ENCODE assay signal across 8 mouse cellular contexts in the genomic region with DNA sequence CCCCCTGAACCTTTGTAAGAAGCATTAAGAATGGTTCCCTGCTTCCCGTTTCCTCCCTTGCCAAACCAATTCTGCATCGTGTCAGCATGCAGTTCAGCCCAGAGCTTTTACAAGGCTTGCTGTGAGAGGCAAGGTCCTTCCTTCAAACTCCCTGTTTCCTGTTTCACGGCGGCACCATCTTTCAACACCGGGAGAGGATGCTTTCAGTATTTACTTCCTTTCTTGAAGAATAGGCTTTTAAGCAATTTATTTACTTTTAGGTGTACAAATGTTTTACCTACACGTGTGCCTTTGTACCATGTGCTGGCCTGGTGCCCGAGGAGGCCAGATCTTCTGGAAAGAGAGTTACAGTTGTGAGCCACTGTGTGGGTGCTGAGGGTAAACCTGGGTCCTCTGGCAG. TPM values are rescaled to one million over a fixed set of nuclear protein-coding genes. Genes with fewer than 3 reads are reported as not detected.
A peak's percentile ranks its signal among the peaks of the same experiment; 100 is the strongest.
DNase-seq lines count a peak whose midpoint lies in the region; ATAC-seq and TF ChIP-seq lines count a peak whose summit lies in the region.

No protein-coding gene starts in this region.

- ATAC-seq in hindbrain, embryonic 13.5 days (ENCODE audit: low FRiP score) = no peak
- ATAC-seq in hindbrain, embryonic 14.5 days (ENCODE audit: low FRiP score) = no peak
- ATAC-seq in limb, embryonic 15.5 days (ENCODE audit: insufficient number of reproducible peaks, low FRiP score, low TSS enrichment, low read depth) = no peak
- no peak for ATAC-seq in stomach, embryonic 14.5 days (ENCODE audit: insufficient number of reproducible peaks, insufficient read depth, low FRiP score, low read depth)

- peak overlapping the region; percentile 10; the same call in 1 of the 2 replicates for H3K27ac ChIP-seq in hindbrain, embryonic 13.5 days
- no peak overlapping the region for H3K27ac ChIP-seq in hindbrain, embryonic 14.5 days
- H3K27ac ChIP-seq in bone marrow, adult 2 months (ENCODE audit: control insufficient read depth, insufficient read depth, low read depth, low read length, poor library complexity) = peak overlapping the region; percentile 50
- H3K27ac ChIP-seq in limb, embryonic 15.5 days = peak overlapping the region; percentile 54
- peak overlapping the region; percentile 76 for H3K27ac ChIP-seq in stomach, embryonic 14.5 days (ENCODE audit: low read length)

- H3K36me3 ChIP-seq in hindbrain, embryonic 13.5 days = no peaks in the 10 kb centered on the region
- no peaks in the 10 kb centered on the region for H3K36me3 ChIP-seq in hindbrain, embryonic 14.5 days (replicated peaks; ENCODE audit: control insufficient read depth, insufficient read depth)
- H3K36me3 ChIP-seq in limb, embryonic 15.5 days = no peaks in the 10 kb centered on the region
- H3K36me3 ChIP-seq in stomach, embryonic 14.5 days (ENCODE audit: control insufficient read depth, insufficient read depth, low read length) = no peaks in the 10 kb centered on the region

- no peak overlapping the region for H3K4me3 ChIP-seq in hindbrain, embryonic 13.5 days
- no peak overlapping the region for H3K4me3 ChIP-seq in hindbrain, embryonic 14.5 days (replicated peaks; ENCODE audit: low read length)
- peak overlapping the region; percentile 44 for H3K4me3 ChIP-seq in bone marrow, adult 2 months (replicated peaks; ENCODE audit: control insufficient read depth, low read depth, low read length)
- no peak overlapping the region for H3K4me3 ChIP-seq in limb, embryonic 15.5 days
- H3K4me3 ChIP-seq in stomach, embryonic 14.5 days (ENCODE audit: low read depth, low read length) = no peak overlapping the region

- H3K4me1 ChIP-seq in hindbrain, embryonic 13.5 days (replicated peaks) = peaks cover 23% of the 10 kb centered on the region
- no peaks in the 10 kb centered on the region; the same call in 1 of the 2 replicates for H3K4me1 ChIP-seq in hindbrain, embryonic 14.5 days (replicated peaks; ENCODE audit: control insufficient read depth, insufficient read depth, low read length)
- peaks cover 10% of the 10 kb centered on the region for H3K4me1 ChIP-seq in bone marrow, adult 2 months (ENCODE audit: control insufficient read depth, insufficient read depth, low read length)
- H3K4me1 ChIP-seq in limb, embryonic 15.5 days = peaks cover 37% of the 10 kb centered on the region
- H3K4me1 ChIP-seq in stomach, embryonic 14.5 days (ENCODE audit: control insufficient read depth, insufficient read depth, low read length) = peaks cover 31% of the 10 kb centered on the region; the same call in 1 of the 2 replicates

- no peak overlapping the region for H3K4me2 ChIP-seq in hindbrain, embryonic 13.5 days
- H3K4me2 ChIP-seq in hindbrain, embryonic 14.5 days (replicated peaks) = no peak overlapping the region
- H3K4me2 ChIP-seq in limb, embryonic 15.5 days = no peak overlapping the region
- H3K4me2 ChIP-seq in stomach, embryonic 14.5 days (replicated peaks; ENCODE audit: low read depth, low read length) = no peak overlapping the region

- no peak for TF ChIP-seq CTCF in bone marrow, adult 2 months (IDR thresholded peaks at IDR 0.05; ENCODE audit: control insufficient read depth, insufficient read depth, low read length)

- H3K9me3 ChIP-seq in hindbrain, embryonic 13.5 days = no peaks in the 10 kb centered on the region
- H3K9me3 ChIP-seq in hindbrain, embryonic 14.5 days (ENCODE audit: control insufficient read depth, low read length) = no peaks in the 10 kb centered on the region
- H3K9me3 ChIP-seq in limb, embryonic 15.5 days = no peaks in the 10 kb centered on the region
- no peaks in the 10 kb centered on the region for H3K9me3 ChIP-seq in stomach, embryonic 14.5 days (ENCODE audit: control insufficient read depth, low read depth, low read length)

- H3K27me3 ChIP-seq in hindbrain, embryonic 13.5 days = no peaks in the 10 kb centered on the region
- no peaks in the 10 kb centered on the region for H3K27me3 ChIP-seq in hindbrain, embryonic 14.5 days (ENCODE audit: control insufficient read depth, insufficient read depth, low read length)
- H3K27me3 ChIP-seq in limb, embryonic 15.5 days = no peaks in the 10 kb centered on the region
- H3K27me3 ChIP-seq in stomach, embryonic 14.5 days (ENCODE audit: control insufficient read depth, insufficient read depth, low read length) = no peaks in the 10 kb centered on the region

- H3K9ac ChIP-seq in hindbrain, embryonic 13.5 days = no peak overlapping the region
- no peak overlapping the region for H3K9ac ChIP-seq in hindbrain, embryonic 14.5 days
- no peak overlapping the region for H3K9ac ChIP-seq in limb, embryonic 15.5 days
- no peak overlapping the region; the same call in 1 of the 2 replicates for H3K9ac ChIP-seq in stomach, embryonic 14.5 days (replicated peaks; ENCODE audit: low read depth, low read length)

- TF ChIP-seq POLR2A in bone marrow, adult 2 months (IDR thresholded peaks at IDR 0.05; ENCODE audit: borderline replicate concordance, control insufficient read depth, low read depth, low read length) = no peak

- DNase-seq in hindbrain, embryonic 14.5 days (ENCODE audit: low spot score) = no peak
- no peak for DNase-seq in cerebellum, adult 8-10 months
- DNase-seq in ovary, adult 18-20 months (ENCODE audit: low spot score) = no peak
- DNase-seq in layer of hippocampus, adult 9-11 months = no peak

- 83% methylated on average over 7 of the region's 7 CpGs for WGBS in hindbrain, embryonic 13.5 days
- 88% methylated on average over 7 of the region's 7 CpGs for WGBS in hindbrain, embryonic 14.5 days
- 4% methylated on average over 7 of the region's 7 CpGs for WGBS in bone marrow, adult 2 months
- WGBS in limb, embryonic 15.5 days = 48% methylated on average over 7 of the region's 7 CpGs
- WGBS in stomach, embryonic 14.5 days = 50% methylated on average over 7 of the region's 7 CpGs

RNA-seq across cellular contexts. Expression of a gene that starts 4.2 kb away (rescaled TPM):
- polyA plus RNA-seq in hindbrain, embryonic 13.5 days (2015; fragmentation: Nextera tagmentation; extraction: Ambion mirVana) = 13.5 and 13.7 TPM in 2 replicates
- 17.4 and 18.5 TPM in 2 replicates for polyA plus RNA-seq in hindbrain, embryonic 14.5 days (2014; fragmentation: Nextera tagmentation; extraction: Ambion mirVana)
- 5.0 and 14.4 TPM in 2 replicates for polyA plus RNA-seq in bone marrow, adult 2 months (2011; ENCODE audit: insufficient read depth, insufficient read length, low replicate concordance, missing spikeins)
- 13.3 and 17.4 TPM in 2 replicates for polyA plus RNA-seq in limb, embryonic 15.5 days (2015; fragmentation: Nextera tagmentation; extraction: Ambion mirVana)
- polyA plus RNA-seq in stomach, embryonic 14.5 days (2014; fragmentation: Nextera tagmentation; extraction: Ambion mirVana) = 16.6 and 20.4 TPM in 2 replicates

RNA-seq across cellular contexts. Expression of a gene that starts 41.6 kb away (rescaled TPM):
- 37.9 and 40.2 TPM in 2 replicates for polyA plus RNA-seq in hindbrain, embryonic 13.5 days (2015; fragmentation: Nextera tagmentation; extraction: Ambion mirVana)
- polyA plus RNA-seq in hindbrain, embryonic 14.5 days (2014; fragmentation: Nextera tagmentation; extraction: Ambion mirVana) = 56.6 and 61.8 TPM in 2 replicates
- polyA plus RNA-seq in bone marrow, adult 2 months (2011; ENCODE audit: insufficient read depth, insufficient read length, low replicate concordance, missing spikeins) = 10.7 and 15.5 TPM in 2 replicates
- 105 and 116 TPM in 2 replicates for polyA plus RNA-seq in limb, embryonic 15.5 days (2015; fragmentation: Nextera tagmentation; extraction: Ambion mirVana)
- polyA plus RNA-seq in stomach, embryonic 14.5 days (2014; fragmentation: Nextera tagmentation; extraction: Ambion mirVana) = 36.9 and 43.7 TPM in 2 replicates
